Mouse (Mus musculus) limb, embryonic 14.5 days (tissue): ENCODE data around the gene Myl6. TPM values are rescaled to one million over a fixed set of nuclear protein-coding genes. Genes with fewer than 3 reads are reported as not detected.

ENCODE experiments used
- ATAC-seq: fragments of 200-750 bp; cut with Nextera tagmentation; 2 replicates; pipeline ENCODE4 v1.8.0; 2017; ENCODE audit warnings: low read depth, moderate number of reproducible peaks, moderate TSS enrichment; ENCODE audit not compliant: low FRiP score
- DNase-seq: peaks from one replicate; pipeline ENCODE4 v3.0.0-alpha.2; 2015; ENCODE audit warnings: low spot score
- H3K27ac ChIP-seq: fragments of 300-500 bp; sonication (generic); replicated peaks from 2 replicates; pipeline ENCODE4 v1.5.1; 2014; ENCODE audit warnings: low read depth, mild to moderate bottlenecking, low read length, moderate library complexity, mixed read lengths
- H3K27me3 ChIP-seq: fragments of 300-500 bp; sonication (generic); 2 replicates; pipeline ENCODE4 v1.6.1; 2014; ENCODE audit warnings: low read length, mixed read lengths; ENCODE audit not compliant: control insufficient read depth, insufficient read depth
- H3K36me3 ChIP-seq: fragments of 300-500 bp; sonication (generic); 2 replicates; pipeline ENCODE4 v1.6.1; 2014; ENCODE audit warnings: mild to moderate bottlenecking, low read length, moderate library complexity, mixed read lengths; ENCODE audit not compliant: control insufficient read depth, insufficient read depth
- H3K4me1 ChIP-seq: fragments of 300-500 bp; sonication (generic); 2 replicates; pipeline ENCODE4 v1.6.1; 2014; ENCODE audit warnings: antibody characterized with exemption, low read length, mixed read lengths; ENCODE audit not compliant: control insufficient read depth, insufficient read depth
- H3K4me2 ChIP-seq: fragments of 300-500 bp; sonication (generic); replicated peaks from 2 replicates; pipeline ENCODE4 v1.6.1; 2014; ENCODE audit warnings: low read depth, mild to moderate bottlenecking, low read length, moderate library complexity; ENCODE audit not compliant: severe bottlenecking
- H3K4me3 ChIP-seq: fragments of 300-500 bp; sonication (generic); replicated peaks from 2 replicates; pipeline ENCODE4 v1.5.1; 2014; ENCODE audit warnings: low read length
- H3K9ac ChIP-seq: fragments of 300-500 bp; sonication (generic); 2 replicates; pipeline ENCODE4 v1.6.1; 2014; ENCODE audit warnings: mild to moderate bottlenecking, low read depth, low read length, moderate library complexity; ENCODE audit not compliant: severe bottlenecking
- H3K9me3 ChIP-seq: fragments of 300-500 bp; sonication (generic); 2 replicates; pipeline ENCODE4 v1.6.1; 2016; ENCODE audit warnings: low read length; ENCODE audit not compliant: control insufficient read depth
- POLR2A ChIP-seq: fragments of 200-500 bp; IDR thresholded peaks from 2 replicates; pipeline ENCODE4 v1.8.0; 2012; ENCODE audit warnings: inconsistent platforms, mild to moderate bottlenecking, moderate library complexity, borderline replicate concordance; ENCODE audit not compliant: insufficient read depth, insufficient read length; ENCODE audit errors: extremely low read depth
- WGBS: fragments of 180-500 bp; shearing (Covaris S2); extraction: QIAGEN DNeasy Blood & Tissue Kit; methylation state at CpG from one replicate; pipeline ENCODE4 v1.1.7; 2014; 5-methylcytosine and 5-hydroxymethylcytosine counted together
- polyA plus RNA-seq, 2 experiments: library from polyadenylated mRNA; depleted of rRNA in 1 of 2; stranded (reverse) in 1 of 2; unstranded in 1 of 2; fragments of >200 nt; fragmentation: Nextera tagmentation in 1 of 2; extraction: Ambion mirVana in 1 of 2; gene quantifications; 2 replicates each; pipeline versions ENCODE4 v1.2.1 to v1.2.3; 2012 to 2014

The Myl6 gene
- polyA plus RNA-seq, 2 experiments: 1,105 to 1,623 TPM

GRCm38 (mm10) chr10:128504012-128504411 is 10.1 kb upstream of the Myl6 start:
- Histone ChIP-seq H3K9ac (no peak overlapping the region), H3K4me2 (no peak overlapping the region), H3K4me3 (no peak overlapping the region), H3K4me1 (no peaks in the 10 kb centered on the region), H3K27ac (no peak overlapping the region), H3K36me3 (no peaks in the 10 kb centered on the region), H3K9me3 (no peaks in the 10 kb centered on the region), H3K27me3 (no peaks in the 10 kb centered on the region)
- 76% methylated on average over 3 of the region's 3 CpGs for WGBS
- ATAC-seq (no peak), DNase-seq (no peak)
- no peak for TF ChIP-seq POLR2A

GRCm38 (mm10) chr10:128503532-128503931 is 9.6 kb upstream of the Myl6 start:
- ATAC-seq (no peak), DNase-seq (no peak)
- WGBS: 59% methylated on average over 8 of the region's 8 CpGs
- Histone ChIP-seq H3K4me1 (no peaks in the 10 kb centered on the region), H3K4me3 (no peak overlapping the region), H3K36me3 (no peaks in the 10 kb centered on the region), H3K4me2 (no peak overlapping the region), H3K27ac (no peak overlapping the region), H3K9me3 (no peaks in the 10 kb centered on the region), H3K9ac (no peak overlapping the region), H3K27me3 (no peaks in the 10 kb centered on the region)
- no peak for TF ChIP-seq POLR2A

GRCm38 (mm10) chr10:128502341-128502740 is 8.4 kb upstream of the Myl6 start:
- no peaks in the 10 kb centered on the region for H3K9me3 ChIP-seq
- no peak overlapping the region for H3K9ac ChIP-seq
- no peak overlapping the region for H3K27ac ChIP-seq
- H3K4me3 ChIP-seq: no peak overlapping the region
- WGBS: 75% methylated on average over 5 of the region's 5 CpGs
- H3K36me3 ChIP-seq: no peaks in the 10 kb centered on the region
- no peak for ATAC-seq
- no peak overlapping the region for H3K4me2 ChIP-seq
- no peak for DNase-seq
- 0 out of 2 replicates have a peak, but pooled peaks cover 3% of the 10 kb centered on the region for H3K4me1 ChIP-seq
- H3K27me3 ChIP-seq: no peaks in the 10 kb centered on the region
- TF ChIP-seq POLR2A: no peak

- Histone ChIP-seq H3K27ac (peak overlapping the region; percentile 83), H3K4me3 (peak overlapping the region; percentile 54), H3K27me3 (no peaks in the 10 kb centered on the region), H3K9ac (peak overlapping the region; percentile 65), H3K9me3 (no peaks in the 10 kb centered on the region), H3K4me1 (peaks cover 10% of the 10 kb centered on the region), H3K4me2 (peak overlapping the region; percentile 73), H3K36me3 (no peaks in the 10 kb centered on the region)
- TF ChIP-seq POLR2A: no peak
- DNase-seq: peak; percentile 63
- WGBS: under 1% methylated on average over 21 of the region's 21 CpGs
- ATAC-seq: peak; percentile 43
These were observed 5.2 kb upstream of the Myl6 start for GRCm38 (mm10) chr10:128499116-128499671.

GRCm38 (mm10) chr10:128498590-128498989 is 4.6 kb upstream of the Myl6 start, which contains the start of gene Myl6b:
Gene Myl6b, minus strand, starts transcription at chr10:128498685.
- DNase-seq (peak; percentile 96), ATAC-seq (peak; percentile 77)
- peak within 1 kb of the TSS; percentile 73 for H3K4me2 ChIP-seq
- H3K9ac ChIP-seq: peak within 1 kb of the TSS; percentile 65
- no peaks in the 10 kb centered on the region for H3K27me3 ChIP-seq
- H3K4me1 ChIP-seq: peaks cover 10% of the 10 kb centered on the region
- WGBS: under 1% methylated on average over 27 of the region's 27 CpGs
- no peaks in the 10 kb centered on the region for H3K9me3 ChIP-seq
- peak within 1 kb of the TSS; percentile 54 for H3K4me3 ChIP-seq
- peak within 1 kb of the TSS; percentile 83 for H3K27ac ChIP-seq
- no peaks in the 10 kb centered on the region for H3K36me3 ChIP-seq
- TF ChIP-seq POLR2A: 0 out of 2 replicates have a peak, but pooled peaks have one; percentile 29
